37 mouse cellular contexts compared by ENCODE assay signal in the genomic region with DNA sequence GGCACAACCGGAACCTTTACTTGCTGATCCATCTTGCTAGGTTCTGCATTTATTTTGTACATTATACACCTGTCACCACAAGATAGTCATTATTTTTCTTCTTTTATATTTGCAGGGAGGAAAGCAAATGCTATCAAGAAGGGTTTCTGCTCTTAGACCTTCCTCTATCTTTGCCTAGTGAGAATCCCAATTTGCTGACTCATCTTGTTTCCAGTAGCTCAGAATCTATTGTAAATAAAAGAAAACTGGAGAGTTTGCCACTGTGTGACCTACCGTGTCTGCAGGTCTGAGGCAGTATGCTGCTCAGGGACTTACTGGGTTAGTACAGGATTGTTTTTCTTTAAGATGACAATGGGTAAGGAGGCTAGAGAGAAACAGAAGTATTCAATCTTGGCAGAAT. TPM values are rescaled to one million over a fixed set of nuclear protein-coding genes. Genes with fewer than 3 reads are reported as not detected.
"Had no signal": no experiment of that assay in that cellular context is flagged by ENCODE, and none has a peak within 500 bp of the region (broad histone marks: within the 10 kb centered on the region; RNA-seq: fewer than 3 reads in every experiment).

No protein-coding gene starts in this region.

- H3K27ac ChIP-seq: embryonic facial prominence, embryonic 10.5 days; embryonic facial prominence, embryonic 12.5 days; embryonic facial prominence, embryonic 13.5 days; embryonic facial prominence, embryonic 15.5 days; forebrain, embryonic 10.5 days; forebrain, embryonic 12.5 days; forebrain, embryonic 13.5 days; forebrain, embryonic 15.5 days; gastrocnemius, adult 2 months; heart, adult 2 months; heart, embryonic 10.5 days had no signal

- DNase-seq: cerebellum, adult 9-11 months; cerebellum, postnatal 10 days; cerebellum, postnatal 14 days; cerebellum, postnatal 25 days; cerebellum, postnatal 36 days; embryo, embryonic 11 days; forebrain, postnatal 0 days; gastrocnemius, adult 2 months; gastrocnemius, postnatal 10 days; gastrocnemius, postnatal 14 days; gastrocnemius, postnatal 25 days; gastrocnemius, postnatal 36 days; heart, adult 18-20 months; heart, adult 2 months had no signal

- H3K4me3 ChIP-seq: embryonic facial prominence, embryonic 10.5 days; embryonic facial prominence, embryonic 12.5 days; embryonic facial prominence, embryonic 13.5 days; embryonic facial prominence, embryonic 15.5 days; erythroblast, embryonic 14.5 days; forebrain, embryonic 10.5 days; forebrain, embryonic 12.5 days; forebrain, embryonic 13.5 days; forebrain, embryonic 15.5 days; gastrocnemius, adult 2 months; heart, adult 2 months; heart, embryonic 10.5 days had no signal

- H3K9ac ChIP-seq: embryonic facial prominence, embryonic 12.5 days; embryonic facial prominence, embryonic 13.5 days; embryonic facial prominence, embryonic 15.5 days; forebrain, embryonic 12.5 days; forebrain, embryonic 13.5 days; forebrain, embryonic 15.5 days; forebrain, postnatal 0 days had no signal

- H3K27me3 ChIP-seq: embryonic facial prominence, embryonic 12.5 days; embryonic facial prominence, embryonic 13.5 days; embryonic facial prominence, embryonic 15.5 days; forebrain, embryonic 12.5 days; forebrain, embryonic 13.5 days; forebrain, embryonic 15.5 days had no signal

- H3K36me3 ChIP-seq: embryonic facial prominence, embryonic 10.5 days; embryonic facial prominence, embryonic 12.5 days; embryonic facial prominence, embryonic 13.5 days; embryonic facial prominence, embryonic 15.5 days; forebrain, embryonic 10.5 days; forebrain, embryonic 12.5 days; forebrain, embryonic 15.5 days; heart, embryonic 10.5 days had no signal

- H3K9me3 ChIP-seq: embryonic facial prominence, embryonic 10.5 days; embryonic facial prominence, embryonic 12.5 days; embryonic facial prominence, embryonic 13.5 days; embryonic facial prominence, embryonic 15.5 days; forebrain, embryonic 10.5 days; forebrain, embryonic 12.5 days; forebrain, embryonic 13.5 days; forebrain, embryonic 15.5 days; heart, embryonic 10.5 days had no signal

- H3K4me2 ChIP-seq: embryonic facial prominence, embryonic 12.5 days; embryonic facial prominence, embryonic 13.5 days; embryonic facial prominence, embryonic 15.5 days; forebrain, embryonic 12.5 days; forebrain, embryonic 13.5 days; forebrain, embryonic 15.5 days; heart, embryonic 11.5 days had no signal

- H3K4me1 ChIP-seq: embryonic facial prominence, embryonic 10.5 days; embryonic facial prominence, embryonic 12.5 days; embryonic facial prominence, embryonic 13.5 days; embryonic facial prominence, embryonic 15.5 days; forebrain, embryonic 10.5 days; forebrain, embryonic 12.5 days; forebrain, embryonic 13.5 days; forebrain, embryonic 15.5 days; heart, embryonic 10.5 days had no signal

RNA-seq across cellular contexts. Expression of a gene that starts 24.0 kb away (rescaled TPM):
- total RNA-seq: common myeloid progenitor, adult 5-6 weeks; forebrain, postnatal 0 days; gastrocnemius, adult 18-20 months; gastrocnemius, adult 2 months; gastrocnemius, adult 8-10 months; gastrocnemius, postnatal 10 days; gastrocnemius, postnatal 14 days; gastrocnemius, postnatal 25 days; gastrocnemius, postnatal 36 days; gastrocnemius, postnatal 4 days; granulocyte monocyte progenitor cell, adult 5-6 weeks; heart, adult 18-20 months; heart, adult 2 months; heart, adult 8-10 months had no signal
- polyA plus RNA-seq: cortical plate, adult 2 months; embryonic facial prominence, embryonic 10.5 days; embryonic facial prominence, embryonic 12.5 days; embryonic facial prominence, embryonic 13.5 days; embryonic facial prominence, embryonic 14.5 days; erythroblast, embryonic 14.5 days; forebrain, embryonic 10.5 days; forebrain, embryonic 11.5 days; forebrain, embryonic 12.5 days; forebrain, embryonic 13.5 days; forebrain, embryonic 14.5 days; forebrain, embryonic 15.5 days; forebrain, embryonic 16.5 days; frontal cortex, adult 2 months; heart, embryonic 10.5 days; heart, embryonic 11.5 days had no signal
